Comparison of ENCODE assay signal across 16 mouse cellular contexts in genomic region chr13:20711486-20711885, GRCm38 (mm10).
DNase-seq lines count a peak whose midpoint lies in the region.
"Had no signal": no experiment of that assay in that cellular context is flagged by ENCODE, and none has a peak within 500 bp of the region (broad histone marks: within the 10 kb centered on the region; RNA-seq: fewer than 3 reads in every experiment).

No protein-coding gene starts in this region.

- DNase-seq in frontal cortex, adult 2 months (ENCODE audit: extremely low spot score in 1 of 2, low spot score in 1 of 2), result peak; percentile 23 to 26
- DNase-seq in frontal cortex, postnatal 25 days (ENCODE audit: low spot score in 2 of 2), result no peak
- peak; percentile 2 for DNase-seq in retina, postnatal 1 day
- DNase-seq in retina, embryonic 14.5 days (ENCODE audit: low spot score), result no peak
- peak; percentile 55 for DNase-seq in brain, adult 2 months (ENCODE audit: low read depth, low spot score)
- DNase-seq in right cerebral cortex, postnatal 25 days, result peak; percentile 19
- DNase-seq in lung, postnatal 14 days, result no peak
- DNase-seq: adrenal gland, postnatal 10 days; adrenal gland, postnatal 36 days; B cell, adult 2 months; cerebellum, adult 11 months; cerebellum, adult 2 months; cerebellum, adult 9-11 months; cerebellum, postnatal 25 days; gastrocnemius, adult 2 months; gastrocnemius, postnatal 14 days had no signal

Comparison
In these comparisons a context has a peak if more than half of its experiments do, and no peak if none do; other contexts are left out.
1. DNase-seq: peak in frontal cortex, adult 2 months (2 of 2), retina, postnatal 1 day (single experiment), brain, adult 2 months (single experiment) and right cerebral cortex, postnatal 25 days (single experiment); none in frontal cortex, postnatal 25 days (0 of 2), retina, embryonic 14.5 days (single experiment) and lung, postnatal 14 days (single experiment).